Comparison of ENCODE assay signal across 22 mouse cellular contexts in genomic region chr10:12702140-12702539, GRCm38 (mm10).
DNase-seq lines count a peak whose midpoint lies in the region; ATAC-seq lines count a peak whose summit lies in the region.
"Had no signal": no experiment of that assay in that cellular context is flagged by ENCODE, and none has a peak within 500 bp of the region (broad histone marks: within the 10 kb centered on the region; RNA-seq: fewer than 3 reads in every experiment).

No protein-coding gene starts in this region.

- no peaks in the 10 kb centered on the region for H3K36me3 ChIP-seq in heart, embryonic 11.5 days (ENCODE audit: control insufficient read depth, insufficient read depth, low read length)
- H3K36me3 ChIP-seq in kidney, embryonic 16.5 days (ENCODE audit: insufficient read depth, low read length), result peaks cover 8% of the 10 kb centered on the region; the same call in 1 of the 2 replicates
- H3K36me3 ChIP-seq in embryonic facial prominence, embryonic 15.5 days, result peaks cover 3% of the 10 kb centered on the region; the same call in 1 of the 2 replicates
- H3K36me3 ChIP-seq: forebrain, embryonic 15.5 days; hindbrain, embryonic 13.5 days; liver, embryonic 13.5 days; neural tube, embryonic 12.5 days had no signal

- ATAC-seq in heart, embryonic 11.5 days (replicated peaks; ENCODE audit: insufficient number of reproducible peaks, low FRiP score, low TSS enrichment), result no peak
- ATAC-seq in kidney, embryonic 16.5 days (ENCODE audit: low FRiP score, low TSS enrichment), result peak; percentile 83
- ATAC-seq in embryonic facial prominence, embryonic 15.5 days (ENCODE audit: insufficient number of reproducible peaks, low FRiP score, low TSS enrichment, low read depth), result no peak
- ATAC-seq in erythroblast, adult 5-6 weeks (replicated peaks; ENCODE audit: low FRiP score, poor library complexity, severe bottlenecking), result no peak
- ATAC-seq: forebrain, embryonic 15.5 days; Patski had no signal

- H3K9ac ChIP-seq in heart, embryonic 11.5 days (ENCODE audit: low read depth, low read length), result no peak overlapping the region
- H3K9ac ChIP-seq in kidney, embryonic 16.5 days (replicated peaks; ENCODE audit: low read length), result no peak overlapping the region
- no peak overlapping the region for H3K9ac ChIP-seq in embryonic facial prominence, embryonic 15.5 days
- H3K9ac ChIP-seq: forebrain, embryonic 15.5 days; hindbrain, embryonic 13.5 days; limb, embryonic 13.5 days; liver, embryonic 13.5 days; neural tube, embryonic 12.5 days had no signal

- no peaks in the 10 kb centered on the region for H3K9me3 ChIP-seq in heart, embryonic 11.5 days (replicated peaks; ENCODE audit: control insufficient read depth, low read length)
- H3K9me3 ChIP-seq in kidney, embryonic 16.5 days (ENCODE audit: low read length), result peaks cover 4% of the 10 kb centered on the region; the same call in 1 of the 2 replicates
- no peaks in the 10 kb centered on the region for H3K9me3 ChIP-seq in embryonic facial prominence, embryonic 15.5 days (replicated peaks)
- H3K9me3 ChIP-seq: forebrain, embryonic 15.5 days; hindbrain, embryonic 13.5 days; liver, embryonic 13.5 days; neural tube, embryonic 12.5 days had no signal

- DNase-seq in heart, adult 9 months (ENCODE audit: low spot score in 2 of 2), result no peak
- no peak for DNase-seq in kidney, adult 18-20 months
- DNase-seq in MN1 (ENCODE audit: low spot score), result peak; percentile 39
- DNase-seq in urinary bladder, postnatal 10 days (ENCODE audit: low spot score), result no peak
- DNase-seq: adrenal gland, adult 8-10 months; B cell, adult 2 months; cerebellum, adult 8-10 months; gastrocnemius, postnatal 36 days; liver, embryonic 13.5 days; right cerebral cortex, postnatal 4 days; thymus, postnatal 25 days had no signal

- H3K27me3 ChIP-seq in heart, embryonic 11.5 days (ENCODE audit: control insufficient read depth, insufficient read depth, low read length), result no peaks in the 10 kb centered on the region
- H3K27me3 ChIP-seq in kidney, embryonic 16.5 days (ENCODE audit: insufficient read depth, low read length), result no peaks in the 10 kb centered on the region
- no peaks in the 10 kb centered on the region for H3K27me3 ChIP-seq in embryonic facial prominence, embryonic 15.5 days
- H3K27me3 ChIP-seq: forebrain, embryonic 15.5 days; hindbrain, embryonic 13.5 days; limb, embryonic 13.5 days; liver, embryonic 13.5 days; neural tube, embryonic 12.5 days; Patski had no signal

- no peak overlapping the region for H3K4me2 ChIP-seq in heart, embryonic 11.5 days
- peak overlapping the region; percentile 18; the same call in 1 of the 2 replicates for H3K4me2 ChIP-seq in kidney, embryonic 16.5 days (replicated peaks; ENCODE audit: low read depth, low read length)
- H3K4me2 ChIP-seq in embryonic facial prominence, embryonic 15.5 days (replicated peaks), result no peak overlapping the region
- H3K4me2 ChIP-seq: forebrain, embryonic 15.5 days; hindbrain, embryonic 13.5 days; limb, embryonic 13.5 days; liver, embryonic 13.5 days; midbrain, embryonic 11.5 days; neural tube, embryonic 12.5 days had no signal

- peak overlapping the region; percentile 35; the same call in 1 of the 2 replicates for H3K27ac ChIP-seq in heart, embryonic 11.5 days (ENCODE audit: low read depth, low read length)
- H3K27ac ChIP-seq in kidney, embryonic 16.5 days (ENCODE audit: low read length), result peak overlapping the region; percentile 51; the same call in 1 of the 2 replicates
- 0 out of 2 replicates have a peak overlapping the region, but pooled peaks have one; percentile 6 for H3K27ac ChIP-seq in embryonic facial prominence, embryonic 15.5 days (replicated peaks)
- H3K27ac ChIP-seq: forebrain, embryonic 15.5 days; hindbrain, embryonic 13.5 days; limb, embryonic 13.5 days; liver, embryonic 13.5 days; neural tube, embryonic 12.5 days; stomach, postnatal 0 days had no signal

- H3K4me1 ChIP-seq in heart, embryonic 11.5 days (ENCODE audit: control insufficient read depth, insufficient read depth, low read length), result peaks cover 14% of the 10 kb centered on the region; the same call in 1 of the 2 replicates
- H3K4me1 ChIP-seq in kidney, embryonic 16.5 days (ENCODE audit: insufficient read depth, low read length), result peaks cover 15% of the 10 kb centered on the region; the same call in 1 of the 2 replicates
- peaks cover 15% of the 10 kb centered on the region; the same call in 1 of the 2 replicates for H3K4me1 ChIP-seq in embryonic facial prominence, embryonic 15.5 days
- H3K4me1 ChIP-seq: forebrain, embryonic 15.5 days; hindbrain, embryonic 13.5 days; neural tube, embryonic 12.5 days had no signal

- no peak overlapping the region for H3K4me3 ChIP-seq in heart, embryonic 11.5 days (ENCODE audit: low read depth, low read length)
- no peak overlapping the region for H3K4me3 ChIP-seq in kidney, embryonic 16.5 days (ENCODE audit: low read length)
- H3K4me3 ChIP-seq in embryonic facial prominence, embryonic 15.5 days (replicated peaks), result no peak overlapping the region
- H3K4me3 ChIP-seq: forebrain, embryonic 15.5 days; hindbrain, embryonic 13.5 days; limb, embryonic 13.5 days; liver, embryonic 13.5 days; neural tube, embryonic 12.5 days had no signal

- WGBS in heart, embryonic 11.5 days (ENCODE audit: insufficient replicate concordance), result 80% methylated on average over 4 of the region's 4 CpGs
- 57% methylated on average over 4 of the region's 4 CpGs for WGBS in kidney, embryonic 16.5 days
- WGBS in embryonic facial prominence, embryonic 15.5 days, result 58% methylated on average over 4 of the region's 4 CpGs
